Mouse (Mus musculus): ENCODE data around the gene Nbea.

The Nbea gene

DNA sequence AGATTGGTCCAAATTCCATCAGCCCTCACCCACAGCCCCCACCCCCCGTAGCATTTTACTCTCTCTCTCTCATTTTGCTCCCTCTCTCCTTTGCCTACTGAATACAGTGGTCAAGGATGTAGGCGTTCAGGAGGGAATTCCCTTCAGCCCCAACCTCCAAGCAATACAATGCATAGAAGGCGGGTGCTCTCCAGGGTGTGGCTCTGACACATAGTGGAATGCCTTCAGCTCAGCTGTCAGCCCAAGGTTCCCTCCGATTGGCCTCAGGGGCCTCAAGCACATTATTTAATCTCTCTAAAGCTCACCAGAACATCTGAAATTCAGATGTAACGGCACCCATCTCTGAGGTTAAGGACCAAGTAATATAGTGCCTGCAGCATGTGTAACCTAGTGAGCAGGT, 590.2 kb downstream of the Nbea start:
- in situ Hi-C loops (cut with MboI) = no loop called here

DNA sequence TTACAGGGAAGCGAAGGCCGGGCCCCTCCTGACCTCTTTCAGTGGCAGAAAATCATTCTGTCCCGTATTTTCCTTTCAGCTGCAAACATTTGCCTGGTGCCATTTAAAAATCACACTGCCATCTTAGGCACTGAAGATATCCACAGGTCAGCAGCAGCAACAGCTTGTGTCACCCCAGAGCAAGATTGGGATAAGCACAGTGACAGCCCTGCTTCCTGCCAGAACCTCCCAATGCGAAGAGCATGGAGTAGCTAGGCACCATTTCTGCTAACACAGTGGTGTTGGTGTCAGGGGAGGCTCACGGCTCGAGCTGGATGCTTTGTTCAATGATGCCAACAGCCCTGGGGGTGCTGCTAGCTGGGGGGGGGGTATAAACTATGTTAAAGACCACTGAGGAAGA, 592.8 kb downstream of the Nbea start:
- in situ Hi-C loops (cut with MboI) = no loop called here

DNA sequence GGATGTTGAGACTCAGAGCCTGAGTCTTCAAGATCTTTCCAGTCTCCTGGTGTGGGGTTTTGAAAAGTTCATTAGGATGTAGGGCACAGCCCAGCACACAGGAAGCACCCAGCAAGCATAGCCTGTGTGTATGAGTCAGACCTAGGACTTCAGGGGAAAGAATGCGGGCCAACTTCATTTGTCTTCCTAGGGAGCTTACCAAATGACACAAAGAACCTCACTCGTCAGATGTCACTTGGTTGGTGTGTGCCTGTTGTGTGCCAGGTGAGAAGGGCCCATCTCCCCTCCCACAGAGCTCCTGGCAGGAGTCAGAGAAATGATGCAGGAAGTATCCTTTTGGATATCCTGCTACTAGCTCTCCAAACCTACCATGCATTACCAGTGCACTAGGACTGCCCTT, 593.2 kb downstream of the Nbea start:
- in situ Hi-C loops (cut with MboI) = no loop called here

DNA sequence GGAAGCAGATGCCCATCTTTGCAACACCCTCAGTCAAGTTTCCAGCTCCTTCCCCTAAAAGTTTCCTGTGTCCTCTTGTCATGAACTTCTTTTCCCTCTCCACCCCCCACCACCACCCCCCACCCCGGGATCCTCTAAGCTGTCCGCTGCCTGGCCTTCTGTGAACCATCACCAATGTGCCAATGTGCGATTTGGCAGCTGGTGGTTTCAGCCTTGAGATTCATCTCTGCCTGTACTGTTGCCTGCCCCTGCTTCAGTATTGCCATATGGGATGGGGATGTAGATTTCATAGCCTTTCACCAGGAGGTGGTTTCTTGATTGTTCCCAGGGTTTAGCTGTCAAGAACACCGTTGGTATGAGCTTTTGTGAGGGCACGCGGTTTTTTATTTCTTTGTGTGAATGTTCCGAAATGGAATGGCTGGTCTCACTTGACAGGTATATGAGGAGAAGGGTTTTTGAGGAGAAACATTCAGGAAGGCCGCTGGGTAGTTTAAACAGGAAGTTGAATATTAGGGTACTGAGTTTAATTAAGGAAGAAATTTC, 594.0 kb downstream of the Nbea start:
- in situ Hi-C loops (cut with MboI) = no loop called here

DNA sequence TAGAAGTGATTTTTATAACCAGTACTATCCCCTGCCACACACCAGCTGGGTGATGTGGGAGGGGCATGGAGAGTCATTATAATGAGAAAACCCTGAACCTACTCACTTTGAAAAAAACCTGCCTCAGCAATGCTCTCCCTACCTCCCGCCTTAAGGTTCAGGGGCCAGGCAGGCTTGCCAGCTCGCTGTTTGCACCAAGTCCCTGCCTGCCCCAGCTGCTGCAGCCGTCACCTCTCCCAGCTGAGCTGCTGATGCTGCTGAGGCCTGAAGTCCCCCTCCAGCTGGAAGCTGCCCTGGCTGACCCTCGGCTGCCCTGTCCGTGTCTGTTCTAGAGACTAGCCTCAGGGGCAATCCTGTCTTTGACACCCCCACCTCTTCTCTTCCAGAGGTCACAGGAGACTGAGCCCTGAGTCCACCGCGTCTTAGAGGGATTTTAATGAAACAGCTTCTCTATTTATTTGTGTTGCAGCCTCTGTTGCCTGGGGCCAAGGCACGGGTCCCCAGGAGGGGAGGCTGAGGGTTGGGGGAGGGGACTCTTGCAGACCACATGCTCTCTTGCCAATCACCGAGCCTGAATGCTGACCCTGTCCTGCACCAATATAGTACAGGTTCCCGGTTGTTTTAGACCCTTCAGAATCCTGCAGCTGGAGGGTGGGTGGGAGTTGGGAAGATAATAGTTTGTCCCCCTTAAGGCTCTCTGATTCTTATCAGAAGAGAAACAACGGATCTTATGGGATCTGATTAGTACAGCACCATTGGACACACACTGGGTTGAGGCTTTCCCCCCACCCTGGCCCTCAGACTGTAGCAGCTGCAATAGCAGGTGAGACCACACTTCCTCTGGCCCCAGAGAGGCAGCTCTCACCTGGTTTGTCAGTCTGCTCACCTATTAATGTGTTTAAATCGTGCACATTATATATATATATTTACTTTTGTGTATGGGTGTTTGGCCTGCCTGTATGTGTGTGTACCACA, 595.2 kb downstream of the Nbea start:
- in situ Hi-C loops (cut with MboI) = no loop called here

DNA sequence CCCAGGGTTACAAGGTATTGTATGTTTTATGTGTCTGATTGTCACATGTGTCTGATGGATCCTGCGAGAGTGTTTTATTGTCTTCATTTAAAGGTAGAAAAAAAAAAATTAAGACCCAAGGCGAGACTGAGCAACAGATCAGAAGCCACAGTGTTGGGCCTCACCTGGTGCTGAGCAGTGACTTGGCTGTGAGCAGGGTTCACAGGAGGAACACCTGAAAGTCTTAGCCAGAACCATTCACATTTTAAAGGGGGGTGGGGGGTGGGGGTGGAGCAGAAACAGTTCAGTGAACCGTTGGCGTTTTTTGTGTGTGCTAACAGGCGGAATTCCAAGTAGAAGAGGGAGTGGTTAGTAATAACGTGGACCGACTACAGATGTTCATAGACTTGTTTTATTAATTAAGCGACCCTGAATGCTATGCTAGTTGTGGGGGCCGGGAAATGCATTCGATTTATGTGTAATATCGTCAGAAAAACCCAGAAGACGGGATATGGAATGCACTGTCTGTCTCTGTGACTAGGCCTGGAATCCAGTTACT, 596.0 kb downstream of the Nbea start:
- in situ Hi-C loops (cut with MboI) = no loop called here
